In genomic region chr7:122622125-122622774, GRCm38 (mm10) we compare ENCODE assay signal across 12 mouse cellular contexts. TPM values are rescaled to one million over a fixed set of nuclear protein-coding genes. Genes with fewer than 3 reads are reported as not detected.
A peak's percentile ranks its signal among the peaks of the same experiment; 100 is the strongest.
DNase-seq lines count a peak whose midpoint lies in the region; ATAC-seq lines count a peak whose summit lies in the region.
"Had no signal": no experiment of that assay in that cellular context is flagged by ENCODE, and none has a peak within 500 bp of the region (broad histone marks: within the 10 kb centered on the region; RNA-seq: fewer than 3 reads in every experiment).

No protein-coding gene starts in this region.

- no peaks in the 10 kb centered on the region for H3K27me3 ChIP-seq in forebrain, embryonic 11.5 days (ENCODE audit: control insufficient read depth, insufficient read depth, low read length)
- no peaks in the 10 kb centered on the region for H3K27me3 ChIP-seq in forebrain, embryonic 15.5 days
- no peaks in the 10 kb centered on the region for H3K27me3 ChIP-seq in forebrain, embryonic 16.5 days (replicated peaks; ENCODE audit: control insufficient read depth, insufficient read depth, low read length)
- H3K27me3 ChIP-seq in midbrain, embryonic 15.5 days (replicated peaks): no peaks in the 10 kb centered on the region

- ATAC-seq in forebrain, embryonic 11.5 days (replicated peaks; ENCODE audit: low FRiP score): peak; percentile 39; the same call in 1 of the 2 replicates
- ATAC-seq in forebrain, embryonic 15.5 days (replicated peaks): no peak
- ATAC-seq in forebrain, embryonic 16.5 days: peak; percentile 28; the same call in 1 of the 2 replicates
- peak; percentile 78 for ATAC-seq in midbrain, embryonic 15.5 days (replicated peaks)
- no peak for ATAC-seq in megakaryocyte-erythroid progenitor cell, adult 5-6 weeks (replicated peaks; ENCODE audit: low FRiP score, low TSS enrichment, poor library complexity, severe bottlenecking)
- ATAC-seq: inflammation-experienced regulatory T-cells, adult 6 months had no signal

- H3K9me3 ChIP-seq in forebrain, embryonic 11.5 days (ENCODE audit: control insufficient read depth, low read length): no peaks in the 10 kb centered on the region
- no peaks in the 10 kb centered on the region for H3K9me3 ChIP-seq in forebrain, embryonic 15.5 days
- no peaks in the 10 kb centered on the region for H3K9me3 ChIP-seq in forebrain, embryonic 16.5 days (ENCODE audit: control insufficient read depth, low read length)
- no peaks in the 10 kb centered on the region for H3K9me3 ChIP-seq in midbrain, embryonic 15.5 days

- 25% methylated on average over 9 of the region's 9 CpGs for WGBS in forebrain, embryonic 11.5 days
- WGBS in forebrain, embryonic 15.5 days: 18% methylated on average over 9 of the region's 9 CpGs
- WGBS in forebrain, embryonic 16.5 days: 20% methylated on average over 9 of the region's 9 CpGs
- WGBS in midbrain, embryonic 15.5 days: 12% methylated on average over 9 of the region's 9 CpGs

- H3K36me3 ChIP-seq in forebrain, embryonic 11.5 days (ENCODE audit: control insufficient read depth, insufficient read depth, low read length): no peaks in the 10 kb centered on the region
- H3K36me3 ChIP-seq in forebrain, embryonic 15.5 days: no peaks in the 10 kb centered on the region
- H3K36me3 ChIP-seq in forebrain, embryonic 16.5 days (ENCODE audit: control insufficient read depth, insufficient read depth): no peaks in the 10 kb centered on the region
- no peaks in the 10 kb centered on the region for H3K36me3 ChIP-seq in midbrain, embryonic 15.5 days (replicated peaks)

- no peak overlapping the region for H3K4me3 ChIP-seq in forebrain, embryonic 11.5 days (ENCODE audit: low read depth, low read length)
- H3K4me3 ChIP-seq in forebrain, embryonic 15.5 days: no peak overlapping the region
- no peak overlapping the region for H3K4me3 ChIP-seq in forebrain, embryonic 16.5 days (replicated peaks; ENCODE audit: low read length)
- H3K4me3 ChIP-seq in midbrain, embryonic 15.5 days: no peak overlapping the region
- H3K4me3 ChIP-seq: megakaryocyte, embryonic 14.5 days had no signal

- no peaks in the 10 kb centered on the region; the same call in 1 of the 2 replicates for H3K4me1 ChIP-seq in forebrain, embryonic 11.5 days (replicated peaks; ENCODE audit: control insufficient read depth, insufficient read depth, low read length)
- peaks cover 8% of the 10 kb centered on the region; the same call in 1 of the 2 replicates for H3K4me1 ChIP-seq in forebrain, embryonic 15.5 days
- H3K4me1 ChIP-seq in forebrain, embryonic 16.5 days (replicated peaks; ENCODE audit: control insufficient read depth, insufficient read depth, low read length): peaks cover 9% of the 10 kb centered on the region; the same call in 1 of the 2 replicates
- H3K4me1 ChIP-seq in midbrain, embryonic 15.5 days: peaks cover 10% of the 10 kb centered on the region
- H3K4me1 ChIP-seq: megakaryocyte, embryonic 14.5 days had no signal

- no peak overlapping the region for H3K4me2 ChIP-seq in forebrain, embryonic 11.5 days (ENCODE audit: low read depth, low read length, severe bottlenecking)
- H3K4me2 ChIP-seq in forebrain, embryonic 15.5 days (replicated peaks): no peak overlapping the region
- H3K4me2 ChIP-seq in forebrain, embryonic 16.5 days (ENCODE audit: low read length): no peak overlapping the region
- no peak overlapping the region for H3K4me2 ChIP-seq in midbrain, embryonic 15.5 days
- H3K4me2 ChIP-seq: heart, embryonic 11.5 days; liver, embryonic 11.5 days had no signal

- no peak overlapping the region for H3K27ac ChIP-seq in forebrain, embryonic 11.5 days (ENCODE audit: low read depth, low read length)
- H3K27ac ChIP-seq in forebrain, embryonic 15.5 days (replicated peaks): no peak overlapping the region; the same call in 1 of the 2 replicates
- H3K27ac ChIP-seq in forebrain, embryonic 16.5 days (ENCODE audit: low read length): no peak overlapping the region
- H3K27ac ChIP-seq in midbrain, embryonic 15.5 days: peak overlapping the region; percentile 61

- no peak for DNase-seq in forebrain, embryonic 11.5 days (ENCODE audit: low spot score)
- peak; percentile 54 for DNase-seq in cerebellum, adult 11-12 months
- DNase-seq in layer of hippocampus, adult 18-20 months (ENCODE audit: low spot score in 2 of 2): no peak
- no peak for DNase-seq in thymus, postnatal 0 days (ENCODE audit: low spot score)

- no peak overlapping the region for H3K9ac ChIP-seq in forebrain, embryonic 11.5 days (ENCODE audit: low read length)
- H3K9ac ChIP-seq in forebrain, embryonic 15.5 days (replicated peaks): no peak overlapping the region
- no peak overlapping the region for H3K9ac ChIP-seq in forebrain, embryonic 16.5 days (replicated peaks; ENCODE audit: low read depth, low read length)
- no peak overlapping the region for H3K9ac ChIP-seq in midbrain, embryonic 15.5 days

RNA-seq across cellular contexts. Expression of gene Cacng3, which starts 48.0 kb away (rescaled TPM):
- polyA plus RNA-seq in forebrain, embryonic 11.5 days (2014; fragmentation: Nextera tagmentation; extraction: Ambion mirVana): 1.3 TPM in 2 replicates
- 8.6 and 8.7 TPM in 2 replicates for polyA plus RNA-seq in forebrain, embryonic 15.5 days (2015; fragmentation: Nextera tagmentation; extraction: Ambion mirVana)
- 12.8 TPM in 2 replicates for polyA plus RNA-seq in forebrain, embryonic 16.5 days (2015; fragmentation: Nextera tagmentation; extraction: Ambion mirVana)
- polyA plus RNA-seq in midbrain, embryonic 15.5 days (2015; fragmentation: Nextera tagmentation; extraction: Ambion mirVana): 24.6 and 24.7 TPM in 2 replicates
- not detected in 2 replicates for total RNA-seq in megakaryocyte-erythroid progenitor cell, adult 5-6 weeks (2014; fragmentation: Nextera tagmentation)
- not detected in 2 replicates for total RNA-seq in megakaryocyte-erythroid progenitor cell, adult 5-6 weeks (2017)
- total RNA-seq in layer of hippocampus, adult 18-20 months (2021): 10 to 100 TPM; 62.5 to 67.0 TPM
- polyA plus RNA-seq in thymus, postnatal 0 days (2015; fragmentation: Nextera tagmentation; extraction: Ambion mirVana): not detected in 2 replicates
- polyA plus RNA-seq: inflammation-experienced regulatory T-cells, adult 6 months had no signal

Comparison
In these comparisons a context has a peak if more than half of its experiments do, and no peak if none do; other contexts are left out.
1. ATAC-seq: peak in forebrain, embryonic 11.5 days (single experiment), forebrain, embryonic 16.5 days (single experiment) and midbrain, embryonic 15.5 days (single experiment); none in forebrain, embryonic 15.5 days (single experiment) and megakaryocyte-erythroid progenitor cell, adult 5-6 weeks (single experiment).